Mouse (Mus musculus): ENCODE data around the gene Msh2.
"Not testable (repeated sequence)": the region's sequence is repeated elsewhere in the genome, so short reads cannot be mapped to it uniquely, and the experiment has no call there.

DNA sequence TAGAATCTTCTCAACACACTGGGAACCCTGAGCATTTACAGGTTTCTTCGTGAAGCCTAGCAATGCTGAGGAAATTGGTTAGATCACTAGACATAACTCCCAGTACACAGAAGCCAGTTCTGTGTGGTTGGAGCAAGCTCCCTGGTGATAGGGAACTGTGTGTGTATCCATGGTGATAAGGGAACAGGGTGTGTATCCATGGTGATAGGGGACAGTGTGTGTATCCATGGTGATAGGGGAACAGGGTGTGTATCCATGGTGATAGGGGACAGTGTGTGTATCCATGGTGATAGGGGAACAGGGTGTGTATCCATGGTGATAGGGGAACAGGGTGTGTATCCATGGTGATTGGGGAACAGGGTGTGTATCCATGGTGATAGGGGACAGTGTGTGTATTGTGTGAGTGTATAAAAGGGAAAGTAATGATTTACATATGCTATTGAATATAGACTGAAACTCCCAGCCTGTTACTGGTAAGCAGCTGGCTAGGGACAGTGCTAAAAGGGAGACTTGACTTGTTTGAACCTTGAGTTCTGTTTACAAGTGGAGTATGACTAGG lies 4.9 kb downstream of the Msh2 start:
- not testable (repeated sequence) for TF ChIP-seq CTCF (IDR thresholded peaks at IDR 0.05; ENCODE audit: extremely low read depth, insufficient read length, insufficient replicate concordance, low read depth, low read length); POLR2A (IDR thresholded peaks at IDR 0.05; ENCODE audit: low read depth, low read length)

Measured in small intestine, adult 2 months (tissue).